Mouse (Mus musculus) myocyte (in vitro differentiated cells): ENCODE measurements around the gene Fam178b.

Experiments
- CEBPB ChIP-seq: IDR thresholded peaks from 2 replicates; pipeline ENCODE4 v1.6.1; 2011; ENCODE audit warnings: mild to moderate bottlenecking, moderate library complexity; ENCODE audit not compliant: poor library complexity, insufficient read depth, severe bottlenecking
- E2F4 ChIP-seq: IDR thresholded peaks from one replicate; pipeline ENCODE4 v1.6.1; 2011; ENCODE audit warnings: mild to moderate bottlenecking, control low read depth, moderate library complexity; ENCODE audit not compliant: insufficient read depth
- MAX ChIP-seq: IDR thresholded peaks from one replicate; pipeline ENCODE4 v1.6.1; 2011; ENCODE audit warnings: low read depth, mild to moderate bottlenecking, control low read depth
- MYOD1 ChIP-seq, 3 experiments: IDR thresholded peaks; one replicate each; pipeline ENCODE4 v1.6.1; 2011; ENCODE audit warnings: control low read depth in 2 of 3, low read depth in 2 of 3, mild to moderate bottlenecking in 2 of 3, moderate library complexity in 1 of 3; ENCODE audit not compliant: insufficient read length in 2 of 3, control insufficient read depth in 1 of 3
- MYOG ChIP-seq, 3 experiments: IDR thresholded peaks; one replicate each; pipeline ENCODE4 v1.6.1; 2011; ENCODE audit warnings: control low read depth in 2 of 3, low read depth in 2 of 3, mild to moderate bottlenecking in 2 of 3; ENCODE audit not compliant: insufficient read length in 2 of 3, control insufficient read depth in 1 of 3, insufficient read depth in 1 of 3
- POLR2A ChIP-seq: IDR thresholded peaks from one replicate; pipeline ENCODE4 v1.6.1; 2011; ENCODE audit warnings: low read depth, mild to moderate bottlenecking, control low read depth, moderate library complexity; ENCODE audit not compliant: insufficient read length
- POLR2AphosphoS2 ChIP-seq: IDR thresholded peaks from one replicate; pipeline ENCODE4 v1.6.1; 2011; ENCODE audit warnings: low read depth, control low read depth; ENCODE audit not compliant: insufficient read length
- REST ChIP-seq: IDR thresholded peaks from one replicate; pipeline ENCODE4 v1.6.1; 2011; ENCODE audit warnings: mild to moderate bottlenecking, control low read depth, moderate library complexity; ENCODE audit not compliant: insufficient read depth, insufficient read length
- SRF ChIP-seq: IDR thresholded peaks from one replicate; pipeline ENCODE4 v1.6.1; 2011; ENCODE audit warnings: low read depth; ENCODE audit not compliant: control insufficient read depth, insufficient read length
- TCF12 ChIP-seq: IDR thresholded peaks from one replicate; pipeline ENCODE4 v1.6.1; 2011; ENCODE audit warnings: mild to moderate bottlenecking, control low read depth; ENCODE audit not compliant: poor library complexity, insufficient read depth, severe bottlenecking
- TCF3 ChIP-seq: IDR thresholded peaks from one replicate; pipeline ENCODE4 v1.6.1; 2011; ENCODE audit warnings: low read depth, control low read depth; ENCODE audit not compliant: insufficient read length
- USF1 ChIP-seq: IDR thresholded peaks from one replicate; pipeline ENCODE4 v1.6.1; 2011; ENCODE audit warnings: low read depth, mild to moderate bottlenecking, control low read depth, moderate library complexity

DNA sequence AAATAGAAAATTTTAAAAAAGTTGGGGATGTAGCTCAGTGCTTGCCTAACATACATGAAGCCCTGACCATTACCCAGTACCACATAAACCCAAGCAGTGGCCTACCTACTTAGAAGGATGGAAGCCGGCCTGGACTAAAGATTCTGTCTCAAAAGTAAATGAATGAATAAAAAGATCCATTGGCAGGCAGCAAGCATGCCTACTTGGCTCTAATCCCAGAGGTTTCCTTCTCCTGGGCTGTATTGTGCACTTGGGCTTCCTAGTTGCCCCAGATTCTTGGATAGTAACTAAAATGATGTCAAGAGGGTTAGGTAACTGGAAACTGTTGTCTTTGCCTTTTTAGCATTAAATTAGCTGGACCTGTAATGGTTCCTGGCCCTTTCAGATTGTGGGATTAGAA, 169.7 kb downstream of the Fam178b start:
- TF ChIP-seq POLR2A, result no peak
- TF ChIP-seq MAX, result no peak
- no peak for TF ChIP-seq E2F4
- no peak for TF ChIP-seq SRF
- no peak for TF ChIP-seq POLR2AphosphoS2
- TF ChIP-seq CEBPB, result no peak
- no peak for TF ChIP-seq TCF12
- TF ChIP-seq TCF3, result no peak
- no peak for TF ChIP-seq USF1
- no peak for TF ChIP-seq MYOD1 (IDR thresholded peaks at IDR 0.05; ENCODE audit: control insufficient read depth in 1 of 3, insufficient read length in 2 of 3, low read depth in 2 of 3)
- TF ChIP-seq REST, result no peak
- no peak for TF ChIP-seq MYOG (IDR thresholded peaks at IDR 0.05; ENCODE audit: control insufficient read depth in 1 of 3, insufficient read depth in 1 of 3, insufficient read length in 2 of 3, low read depth in 2 of 3)
